Mouse (Mus musculus) lung, postnatal 0 days (tissue): ENCODE results near the gene Gm20390.

Experiments
- CTCF ChIP-seq: IDR thresholded peaks from 2 replicates; pipeline ENCODE4 v1.5.1; 2016; ENCODE audit warnings: antibody characterized with exemption, mild to moderate bottlenecking
- EP300 ChIP-seq: IDR thresholded peaks from 2 replicates; pipeline ENCODE4 v1.6.1; 2016; ENCODE audit warnings: antibody characterized with exemption, mild to moderate bottlenecking, control low read depth

DNA sequence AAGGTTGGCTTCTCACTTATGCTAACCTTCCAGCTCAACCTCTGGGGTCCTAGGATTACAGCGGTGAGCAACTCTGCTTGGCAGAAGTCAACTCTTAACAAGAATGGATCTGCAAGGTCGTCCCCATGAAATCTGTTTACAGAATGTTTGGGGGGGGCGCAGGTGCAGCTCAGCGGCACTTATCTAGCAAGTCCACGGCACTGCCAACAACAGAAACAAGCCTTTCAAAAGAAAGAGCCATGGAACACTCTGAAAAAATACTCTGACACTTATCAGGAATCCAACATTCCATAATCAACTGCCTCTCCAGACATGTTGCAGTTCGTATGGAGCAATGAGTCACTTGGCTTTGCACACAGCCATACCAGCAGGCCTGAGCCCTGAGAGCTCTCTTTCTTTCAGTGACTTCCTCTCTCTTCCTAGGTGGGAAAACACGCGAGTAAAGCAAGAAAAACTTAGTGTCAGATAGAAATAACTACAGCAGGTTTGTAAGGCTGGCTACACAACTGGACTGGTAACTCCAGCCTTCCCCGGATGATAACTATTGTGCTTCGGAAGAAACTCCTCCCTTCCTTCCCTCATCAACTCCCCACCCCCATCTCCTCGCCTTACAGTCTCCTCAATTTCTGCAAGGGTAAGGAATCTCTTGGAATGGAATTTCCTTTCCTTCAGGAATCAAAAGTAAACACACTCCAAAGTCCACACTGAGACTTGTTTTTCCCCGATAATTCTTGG lies 20.4 kb upstream of the Gm20390 start:
- no peak for TF ChIP-seq CTCF
- peak; percentile 48; the same call in 1 of the 2 replicates for TF ChIP-seq EP300
